ENCODE assay signal across 37 mouse cellular contexts in the genomic region with DNA sequence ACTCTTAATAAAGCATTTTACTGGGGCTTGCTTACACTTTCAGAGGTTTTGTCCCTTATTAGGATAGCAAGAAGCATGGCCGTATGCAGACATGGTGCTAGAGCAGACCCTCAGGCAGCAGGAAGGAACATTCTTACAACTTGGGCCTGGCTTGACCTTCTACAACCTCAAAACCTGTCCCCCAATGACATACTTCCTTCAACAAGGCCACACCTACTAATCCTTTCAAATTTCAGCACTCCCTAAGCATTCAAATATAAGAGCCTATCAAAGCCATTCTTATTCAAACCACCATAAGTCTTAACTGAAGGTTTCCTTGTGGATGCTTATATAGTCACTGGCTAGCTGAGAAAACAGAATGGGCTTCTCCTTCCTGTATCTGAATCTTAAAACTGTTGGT. TPM values are rescaled to one million over a fixed set of nuclear protein-coding genes. Genes with fewer than 3 reads are reported as not detected.
"Had no signal": no experiment of that assay in that cellular context is flagged by ENCODE, and none has a peak within 500 bp of the region (broad histone marks: within the 10 kb centered on the region; RNA-seq: fewer than 3 reads in every experiment).

No protein-coding gene starts in this region.

- H3K9me3 ChIP-seq: heart, embryonic 10.5 days; heart, embryonic 12.5 days; hindbrain, embryonic 10.5 days; hindbrain, embryonic 12.5 days; kidney, embryonic 15.5 days; limb, embryonic 13.5 days; limb, embryonic 15.5 days; liver, embryonic 12.5 days had no signal

- H3K27ac ChIP-seq: gastrocnemius, adult 2 months; heart, embryonic 10.5 days; hindbrain, embryonic 10.5 days; hindbrain, embryonic 12.5 days; hindbrain, embryonic 14.5 days; kidney, embryonic 15.5 days; kidney, postnatal 0 days; limb, embryonic 13.5 days; limb, embryonic 15.5 days; liver, embryonic 12.5 days; liver, embryonic 14.5 days had no signal

- H3K4me3 ChIP-seq: gastrocnemius, adult 2 months; heart, embryonic 10.5 days; heart, embryonic 12.5 days; hindbrain, embryonic 10.5 days; hindbrain, embryonic 12.5 days; kidney, embryonic 15.5 days; limb, embryonic 13.5 days; limb, embryonic 15.5 days; liver, embryonic 12.5 days had no signal

- H3K4me1 ChIP-seq: liver, embryonic 12.5 days had no signal

- H3K4me2 ChIP-seq: heart, embryonic 12.5 days; hindbrain, embryonic 12.5 days; hindbrain, embryonic 14.5 days; kidney, embryonic 15.5 days; limb, embryonic 13.5 days; limb, embryonic 15.5 days; liver, embryonic 12.5 days had no signal

- H3K9ac ChIP-seq: heart, embryonic 12.5 days; hindbrain, embryonic 12.5 days; hindbrain, embryonic 14.5 days; kidney, embryonic 15.5 days; limb, embryonic 13.5 days; limb, embryonic 15.5 days; liver, embryonic 12.5 days; liver, embryonic 14.5 days had no signal

- ATAC-seq: hindbrain, embryonic 16.5 days; intestine, embryonic 16.5 days; liver, embryonic 12.5 days had no signal

- DNase-seq: gastrocnemius, adult 2 months; gastrocnemius, postnatal 10 days; gastrocnemius, postnatal 25 days; heart, postnatal 10 days; heart, postnatal 4 days; kidney, adult 11 months; kidney, adult 2 months; kidney, adult 9 months; kidney, postnatal 14 days; kidney, postnatal 36 days; layer of hippocampus, adult 9-11 months; layer of hippocampus, postnatal 36 days; left cerebral cortex, postnatal 4 days had no signal

- H3K36me3 ChIP-seq: heart, embryonic 10.5 days; heart, embryonic 12.5 days; hindbrain, embryonic 10.5 days; hindbrain, embryonic 12.5 days; kidney, embryonic 15.5 days; limb, embryonic 13.5 days; limb, embryonic 15.5 days; liver, embryonic 12.5 days had no signal

RNA-seq across cellular contexts. Expression of a gene that starts 4.1 kb away (rescaled TPM):
- total RNA-seq: gastrocnemius, adult 2 months; gastrocnemius, postnatal 10 days; gastrocnemius, postnatal 25 days; gastrocnemius, postnatal 4 days; granulocyte monocyte progenitor cell, adult 5-6 weeks; heart, adult 8-10 months; heart, postnatal 10 days; heart, postnatal 25 days; heart, postnatal 4 days; liver, adult 2 months had no signal
- polyA plus RNA-seq: heart, embryonic 14.5 days; heart, embryonic 16.5 days; intestine, embryonic 14.5 days; intestine, embryonic 16.5 days; kidney, adult 2 months; kidney, postnatal 0 days; large intestine, adult 2 months; limb, embryonic 11.5 days; limb, embryonic 15.5 days; liver, adult 2 months; liver, embryonic 12.5 days; liver, embryonic 14.5 days; liver, embryonic 16.5 days had no signal

RNA-seq across cellular contexts. Expression of a gene that starts 6.1 kb away (rescaled TPM):
- total RNA-seq: gastrocnemius, adult 2 months; gastrocnemius, postnatal 25 days; granulocyte monocyte progenitor cell, adult 5-6 weeks; heart, postnatal 25 days; liver, adult 2 months had no signal
- polyA plus RNA-seq: liver, adult 2 months had no signal
